In genomic region chr13:45577784-45578183, GRCm38 (mm10) we compare ENCODE assay signal across 9 mouse cellular contexts.
DNase-seq lines count a peak whose midpoint lies in the region; ATAC-seq and TF ChIP-seq lines count a peak whose summit lies in the region.
"Had no signal": no experiment of that assay in that cellular context is flagged by ENCODE, and none has a peak within 500 bp of the region (broad histone marks: within the 10 kb centered on the region; RNA-seq: fewer than 3 reads in every experiment).

No protein-coding gene starts in this region.

- H3K4me3 ChIP-seq in intestine, postnatal 0 days (ENCODE audit: low read depth, low read length): no peak overlapping the region
- H3K4me3 ChIP-seq in intestine, embryonic 15.5 days (replicated peaks): no peak overlapping the region
- H3K4me3 ChIP-seq in heart, embryonic 12.5 days: no peak overlapping the region
- H3K4me3 ChIP-seq: myocyte had no signal

- POLR2A ChIA-PET in Patski (lab: Charles Lee): no interaction called here

- in situ Hi-C loops in Patski (cut with MboI; ENCODE audit: low pct_unique_long_range_greater_than_20kb): no loop called here

- H3K27ac ChIP-seq in intestine, postnatal 0 days (ENCODE audit: low read depth, low read length): no peak overlapping the region
- no peak overlapping the region for H3K27ac ChIP-seq in intestine, embryonic 15.5 days
- H3K27ac ChIP-seq in heart, embryonic 12.5 days (ENCODE audit: poor library complexity, severe bottlenecking): no peak overlapping the region

- H3K36me3 ChIP-seq in intestine, postnatal 0 days (ENCODE audit: control insufficient read depth, insufficient read depth): no peaks in the 10 kb centered on the region
- no peaks in the 10 kb centered on the region for H3K36me3 ChIP-seq in intestine, embryonic 15.5 days
- H3K36me3 ChIP-seq in heart, embryonic 12.5 days: no peaks in the 10 kb centered on the region

- H3K9me3 ChIP-seq in intestine, postnatal 0 days (ENCODE audit: control insufficient read depth): no peaks in the 10 kb centered on the region
- H3K9me3 ChIP-seq in intestine, embryonic 15.5 days: no peaks in the 10 kb centered on the region
- H3K9me3 ChIP-seq in heart, embryonic 12.5 days (replicated peaks): no peaks in the 10 kb centered on the region

- CTCF ChIA-PET in Patski (lab: Charles Lee): interaction anchor here (1.3 kb wide), 1 partner anchor 48 kb away, joined by 3 read pairs; no protein-coding TSS in a partner anchor

- no peak for DNase-seq in Patski (ENCODE audit: low read depth, low spot score)
- peak; percentile 84 for DNase-seq in kidney, postnatal 14 days
- no peak for DNase-seq in B cell, adult 2 months
- no peak for DNase-seq in cerebellum, adult 8-10 months

- 0 out of 2 replicates have a peak, but pooled peaks cover 2% of the 10 kb centered on the region for H3K4me1 ChIP-seq in intestine, postnatal 0 days (replicated peaks; ENCODE audit: control insufficient read depth, insufficient read depth, low read length)
- H3K4me1 ChIP-seq in intestine, embryonic 15.5 days (replicated peaks): peaks cover 6% of the 10 kb centered on the region
- peaks cover 25% of the 10 kb centered on the region for H3K4me1 ChIP-seq in heart, embryonic 12.5 days (replicated peaks)

- 48% methylated on average over 2 of the region's 2 CpGs for WGBS in intestine, postnatal 0 days
- WGBS in intestine, embryonic 15.5 days: 50% methylated on average over 2 of the region's 2 CpGs
- WGBS in heart, embryonic 12.5 days: 28% methylated on average over 2 of the region's 2 CpGs

- H3K27me3 ChIP-seq in intestine, postnatal 0 days (replicated peaks; ENCODE audit: control insufficient read depth, insufficient read depth, low read length): no peaks in the 10 kb centered on the region
- H3K27me3 ChIP-seq in intestine, embryonic 15.5 days (replicated peaks): no peaks in the 10 kb centered on the region
- H3K27me3 ChIP-seq in Patski: no peaks in the 10 kb centered on the region
- H3K27me3 ChIP-seq in heart, embryonic 12.5 days (replicated peaks): no peaks in the 10 kb centered on the region

- no peak overlapping the region for H3K4me2 ChIP-seq in intestine, postnatal 0 days (replicated peaks; ENCODE audit: low read depth)
- no peak overlapping the region for H3K4me2 ChIP-seq in intestine, embryonic 15.5 days (replicated peaks)
- no peak overlapping the region for H3K4me2 ChIP-seq in heart, embryonic 12.5 days

- H3K9ac ChIP-seq in intestine, postnatal 0 days (ENCODE audit: low read depth, low read length): no peak overlapping the region
- H3K9ac ChIP-seq in intestine, embryonic 15.5 days: no peak overlapping the region
- H3K9ac ChIP-seq in heart, embryonic 12.5 days: no peak overlapping the region

- peak; percentile 62 for TF ChIP-seq CTCF in intestine, postnatal 0 days (IDR thresholded peaks at IDR 0.05; ENCODE audit: low read depth)
- peak; percentile 35 for TF ChIP-seq CTCF in Patski (IDR thresholded peaks at IDR 0.05)

- ATAC-seq in intestine, postnatal 0 days: no peak
- no peak for ATAC-seq in intestine, embryonic 15.5 days
- ATAC-seq in Patski: no peak
- ATAC-seq in heart, embryonic 12.5 days (ENCODE audit: insufficient number of reproducible peaks, low FRiP score): 0 out of 2 replicates have a peak, but pooled peaks have one; percentile 43
- ATAC-seq in erythroid progenitor cell, adult 5-6 weeks (replicated peaks; ENCODE audit: low FRiP score, poor library complexity, severe bottlenecking): no peak
